Mouse (Mus musculus) kidney, postnatal 10 days (tissue): ENCODE results near the gene Chkb.

Experiments
- DNase-seq: peaks from one replicate; pipeline ENCODE4 v3.0.0; 2021; ENCODE audit warnings: mixed read lengths

Chkb gene

DNA sequence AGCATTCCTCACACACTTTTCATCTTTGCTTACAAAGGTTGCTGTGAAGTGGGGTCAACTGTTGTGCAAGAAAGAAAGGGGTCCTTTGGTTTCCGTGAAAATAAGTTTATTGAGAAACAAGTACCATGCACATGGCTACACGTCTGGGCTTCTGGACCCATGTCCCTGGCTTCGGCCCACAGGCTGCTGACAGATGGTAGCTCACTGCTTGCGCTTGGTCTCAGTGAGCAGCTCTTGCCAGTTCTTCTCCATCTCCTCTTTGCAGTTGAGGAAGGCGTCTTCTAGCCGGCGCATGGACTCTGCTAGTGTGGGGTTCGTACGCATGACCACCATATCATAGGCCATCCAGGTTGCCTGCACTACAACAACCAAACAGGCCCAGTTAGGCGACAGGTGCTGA is 39.6 kb downstream of the Chkb start:
- DNase-seq: no peak

DNA sequence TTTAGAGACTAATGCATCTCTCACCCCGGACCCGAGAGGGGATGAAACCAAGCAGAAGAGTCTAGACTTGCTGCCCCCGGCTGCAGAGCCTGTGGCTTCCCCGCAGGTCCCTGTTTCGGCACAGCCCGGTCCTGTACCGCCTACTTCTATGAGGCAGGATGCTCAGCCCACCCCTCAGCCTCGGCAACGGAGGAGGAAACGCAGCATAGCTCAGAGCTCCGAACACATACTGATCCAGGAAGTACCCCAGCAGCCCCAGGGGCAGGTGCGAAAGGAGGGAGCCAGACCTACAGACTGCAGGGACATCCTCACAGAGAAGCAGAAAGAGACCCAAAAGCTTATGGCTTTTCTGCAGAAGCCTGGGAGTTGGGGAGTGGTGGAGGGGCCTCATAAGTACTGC is 42.6 kb downstream of the Chkb start:
- DNase-seq: no peak

GRCm38 (mm10) chr15:89384617-89385016 is 45.1 kb downstream of the Chkb start, which contains the start of gene Klhdc7b:
TSS of gene Klhdc7b (plus strand) at chr15:89384917.
- DNase-seq: no peak

DNA sequence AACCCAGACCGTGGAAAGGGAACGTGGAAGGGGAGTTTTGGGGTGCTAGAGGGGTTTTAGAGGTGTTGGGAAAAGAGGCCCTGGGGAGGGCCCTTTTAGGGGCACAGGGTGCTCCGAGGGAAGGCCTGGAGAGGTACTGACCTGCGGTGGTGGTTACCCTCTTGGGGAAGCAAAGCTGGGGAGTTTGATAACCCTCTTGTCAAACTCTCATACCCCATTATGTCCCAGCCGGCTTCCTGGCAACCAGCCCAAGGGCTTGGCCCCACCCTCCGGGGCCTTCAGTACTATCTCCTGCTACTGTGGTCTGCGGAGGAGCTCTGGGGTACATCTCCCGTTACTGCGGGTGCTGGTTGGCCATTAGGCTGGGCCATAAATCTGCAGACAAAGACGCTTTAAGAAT is 50.3 kb downstream of the Chkb start:
- DNase-seq: peak; percentile 61

GRCm38 (mm10) chr15:89378831-89379401 is 50.8 kb downstream of the Chkb start, which contains the start of gene Odf3b:
TSS of gene Odf3b (minus strand) at chr15:89379282.
- DNase-seq: peak; percentile 49

- no peak for DNase-seq
Observed at GRCm38 (mm10) chr15:89377938-89378828, 51.5 kb downstream of the Chkb start.

- DNase-seq: no peak
Observed at GRCm38 (mm10) chr15:89377362-89377761, 52.3 kb downstream of the Chkb start.

DNA sequence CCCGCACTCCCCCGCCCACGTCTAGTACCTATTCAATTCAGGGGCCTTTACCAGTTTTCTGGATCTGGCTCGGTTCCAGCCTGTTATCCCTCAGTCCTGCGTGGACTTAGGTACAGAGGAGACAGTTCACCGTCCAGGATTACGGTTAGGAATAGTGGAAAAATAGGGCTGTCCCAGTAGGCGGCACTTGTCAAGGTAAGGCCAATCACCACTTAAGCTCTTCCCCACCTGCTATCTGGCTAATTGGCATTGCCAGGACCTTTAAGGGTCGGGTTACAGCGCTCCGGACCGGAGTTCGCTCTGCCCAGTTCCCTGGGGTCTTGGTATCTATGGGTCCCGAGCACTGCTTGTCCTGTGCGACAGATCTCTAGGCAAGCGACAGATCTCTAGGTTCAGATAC is 52.8 kb downstream of the Chkb start, which contains the start of gene Tymp:
Gene Tymp (minus strand): TSS at position 83 of the 400 bp plus-strand sequence.
- DNase-seq: no peak
